Mouse (Mus musculus) kidney, postnatal 0 days (tissue): ENCODE data around the gene Dnah2. TPM values are rescaled to one million over a fixed set of nuclear protein-coding genes. Genes with fewer than 3 reads are reported as not detected.

Experiments used
- ATAC-seq: fragments of 200-750 bp; cut with Nextera tagmentation; replicated peaks from 2 replicates; pipeline ENCODE4 v1.8.0; 2017; ENCODE audit warnings: low read depth, moderate number of reproducible peaks, moderate TSS enrichment, moderate library complexity; ENCODE audit not compliant: low FRiP score
- DNase-seq: peaks from one replicate; pipeline ENCODE4 v3.0.0-alpha.2; 2016; ENCODE audit warnings: low spot score
- H3K27ac ChIP-seq: fragments of 300-500 bp; sonication (generic); 2 replicates; pipeline ENCODE4 v1.5.1; 2014; ENCODE audit warnings: mild to moderate bottlenecking
- H3K27me3 ChIP-seq: fragments of 300-500 bp; sonication (generic); 2 replicates; pipeline ENCODE4 v1.6.1; 2014; ENCODE audit warnings: low read length, mixed read lengths; ENCODE audit not compliant: insufficient read depth
- H3K36me3 ChIP-seq: fragments of 300-500 bp; sonication (generic); 2 replicates; pipeline ENCODE4 v1.6.1; 2014; ENCODE audit warnings: low read length, mixed read lengths; ENCODE audit not compliant: insufficient read depth
- H3K4me1 ChIP-seq: fragments of 300-500 bp; sonication (generic); replicated peaks from 2 replicates; pipeline ENCODE4 v1.6.1; 2014; ENCODE audit warnings: antibody characterized with exemption, low read length, mixed read lengths; ENCODE audit not compliant: insufficient read depth
- H3K4me2 ChIP-seq: fragments of 300-500 bp; sonication (generic); 2 replicates; pipeline ENCODE4 v1.6.1; 2014; ENCODE audit warnings: mild to moderate bottlenecking, low read length, moderate library complexity, mixed read lengths
- H3K4me3 ChIP-seq: fragments of 300-500 bp; sonication (generic); replicated peaks from 2 replicates; pipeline ENCODE4 v1.5.1; 2014; ENCODE audit warnings: low read depth, low read length
- H3K9ac ChIP-seq: fragments of 300-500 bp; sonication (generic); 2 replicates; pipeline ENCODE4 v1.6.1; 2014; ENCODE audit warnings: low read depth, low read length
- H3K9me3 ChIP-seq: fragments of 300-500 bp; sonication (generic); replicated peaks from 2 replicates; pipeline ENCODE4 v1.6.1; 2016; ENCODE audit warnings: low read length, inconsistent platforms, mixed read lengths
- CTCF ChIP-seq: IDR thresholded peaks from 2 replicates; pipeline ENCODE4 v1.5.1; 2016; ENCODE audit warnings: antibody characterized with exemption, low read depth, mild to moderate bottlenecking, moderate library complexity
- WGBS: fragments of 180-500 bp; shearing (Covaris S2); extraction: QIAGEN DNeasy Blood & Tissue Kit; methylation state at CpG from one replicate; pipeline ENCODE4 v1.1.7; 2014; 5-methylcytosine and 5-hydroxymethylcytosine counted together
- polyA plus RNA-seq: library from polyadenylated mRNA; unstranded; fragments of >200 nt; fragmentation: Nextera tagmentation; extraction: Ambion mirVana; gene quantifications from 2 replicates; pipeline ENCODE4 v1.2.1, GENCODE M21; 2015

Dnah2 gene
- polyA plus RNA-seq, 1 experiment from 2014 or later = 0.32 TPM

DNA sequence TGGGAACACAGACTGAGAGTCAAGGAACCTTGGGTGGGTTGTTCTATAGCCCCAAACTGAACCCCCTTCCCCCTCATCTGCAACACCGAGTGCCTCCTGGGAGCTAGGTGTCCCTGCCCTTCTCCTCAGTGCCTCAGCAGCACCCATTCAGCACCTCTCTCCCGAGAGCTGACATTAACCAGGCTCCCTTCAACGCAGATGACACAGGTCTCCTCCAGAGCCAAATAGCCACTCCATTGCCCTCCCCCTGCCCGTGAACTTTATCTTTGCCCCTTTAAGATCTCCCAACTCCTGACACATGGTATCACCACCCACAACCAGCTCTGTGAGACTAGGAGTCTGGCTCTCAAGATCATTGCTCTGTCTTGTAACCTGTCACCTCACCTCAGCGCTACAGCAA is 10.3 kb upstream of the Dnah2 start:
- Histone ChIP-seq H3K36me3 (peaks cover 18% of the 10 kb centered on the region), H3K27me3 (no peaks in the 10 kb centered on the region), H3K4me1 (peaks cover 18% of the 10 kb centered on the region), H3K4me3 (peak overlapping the region; percentile 66), H3K9me3 (no peaks in the 10 kb centered on the region), H3K4me2 (peak overlapping the region; percentile 99), H3K9ac (peak overlapping the region; percentile 72; the same call in 1 of the 2 replicates), H3K27ac (no peak overlapping the region)
- peak; percentile 29 for DNase-seq
- 14% methylated on average over 5 of the region's 5 CpGs for WGBS
- TF ChIP-seq CTCF = no peak
- ATAC-seq = no peak

DNA sequence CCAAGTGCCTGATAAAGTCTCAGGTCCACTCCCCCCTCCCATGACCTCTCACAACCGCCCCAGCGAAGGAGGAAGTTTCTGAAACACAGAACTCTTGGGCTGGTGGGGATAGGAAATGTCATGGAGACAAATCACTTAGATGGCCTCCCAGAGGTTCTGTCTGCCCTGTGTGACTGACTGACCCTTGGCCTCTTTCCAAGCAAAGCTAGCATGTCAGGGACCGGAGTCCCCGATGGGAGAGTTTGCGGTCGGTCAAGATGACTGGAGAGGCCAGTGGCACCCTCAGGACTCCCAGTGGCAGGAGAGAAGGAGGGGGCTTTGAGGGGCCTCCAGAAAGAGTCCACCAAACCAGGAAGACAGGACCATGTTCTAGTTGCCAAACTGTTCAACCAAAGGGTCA is 9.8 kb upstream of the Dnah2 start:
- WGBS = 27% methylated on average over 6 of the region's 6 CpGs
- peaks cover 18% of the 10 kb centered on the region for H3K36me3 ChIP-seq
- DNase-seq (no peak), ATAC-seq (no peak)
- no peaks in the 10 kb centered on the region for H3K9me3 ChIP-seq
- H3K27me3 ChIP-seq = no peaks in the 10 kb centered on the region
- H3K4me1 ChIP-seq = peaks cover 18% of the 10 kb centered on the region
- peak overlapping the region; percentile 66; the same call in 1 of the 2 replicates for H3K4me3 ChIP-seq
- 0 out of 2 replicates have a peak overlapping the region, but pooled peaks have one; percentile 72 for H3K9ac ChIP-seq
- H3K27ac ChIP-seq = no peak overlapping the region
- H3K4me2 ChIP-seq = peak overlapping the region; percentile 99
- TF ChIP-seq CTCF = no peak

DNA sequence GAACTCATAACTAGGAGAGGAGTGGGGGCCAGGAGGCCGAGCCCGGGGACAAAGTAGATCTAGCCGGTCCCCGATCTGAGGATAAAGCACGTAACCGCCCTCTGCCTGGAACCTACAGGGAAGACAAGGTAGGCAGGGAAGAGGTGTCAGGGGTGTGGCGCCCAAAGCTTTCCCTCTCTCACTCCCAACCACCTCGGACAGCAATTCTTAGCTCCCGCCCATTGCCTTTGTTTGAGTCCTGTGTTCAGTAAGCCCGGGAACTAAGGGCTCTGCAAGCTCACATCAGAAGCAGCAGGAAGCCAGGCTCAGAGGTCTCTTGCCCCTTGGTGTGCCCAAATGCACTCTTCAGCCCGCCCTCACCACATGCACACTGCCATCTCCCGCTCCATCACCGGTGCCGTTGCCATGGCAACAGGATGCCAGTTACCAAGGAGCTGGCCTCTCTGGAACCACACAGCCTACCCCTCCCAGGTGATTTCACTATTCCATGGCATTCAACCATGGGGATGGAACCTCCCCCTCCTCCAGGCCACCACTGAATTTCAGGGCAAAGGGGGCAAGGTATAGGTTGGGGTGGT is 8.6 kb upstream of the Dnah2 start:
- DNase-seq (no peak), ATAC-seq (no peak)
- no peak for TF ChIP-seq CTCF
- Histone ChIP-seq H3K27me3 (no peaks in the 10 kb centered on the region), H3K36me3 (peaks cover 8% of the 10 kb centered on the region; the same call in 1 of the 2 replicates), H3K4me3 (no peak overlapping the region), H3K27ac (no peak overlapping the region), H3K9me3 (no peaks in the 10 kb centered on the region), H3K9ac (no peak overlapping the region), H3K4me2 (no peak overlapping the region), H3K4me1 (peaks cover 18% of the 10 kb centered on the region)
- WGBS = 46% methylated on average over 14 of the region's 14 CpGs

DNA sequence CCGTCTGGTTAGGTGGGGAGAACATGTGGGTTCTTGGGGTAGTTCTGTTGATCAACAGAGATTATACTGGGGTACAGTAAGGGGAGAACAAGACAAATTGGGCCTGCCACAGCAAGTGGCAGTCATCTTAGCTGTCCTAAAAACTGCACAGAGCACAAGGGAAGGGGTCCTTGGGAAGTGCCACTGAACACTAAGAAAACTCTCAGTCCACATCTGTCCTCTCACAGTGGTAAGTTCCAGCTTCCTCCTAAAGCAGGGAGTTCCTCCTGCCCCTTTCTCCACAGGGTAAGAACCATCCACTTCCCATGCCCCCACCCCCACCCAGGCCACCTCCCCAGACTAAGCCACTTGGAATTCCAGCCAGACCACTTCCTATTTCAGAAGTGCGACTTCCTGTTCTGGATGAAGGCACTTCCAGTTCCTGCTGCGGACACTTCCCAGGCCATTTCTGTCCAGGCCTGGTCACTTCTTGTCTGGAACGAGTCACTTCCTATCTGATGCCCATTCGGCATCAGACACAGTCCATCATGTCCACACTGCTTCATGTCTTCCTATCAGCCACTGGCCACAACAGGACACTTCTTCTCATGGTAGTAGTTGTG is 5.7 kb upstream of the Dnah2 start:
- H3K4me3 ChIP-seq = no peak overlapping the region
- no peaks in the 10 kb centered on the region for H3K36me3 ChIP-seq
- H3K9me3 ChIP-seq = no peaks in the 10 kb centered on the region
- H3K4me1 ChIP-seq = peaks cover 11% of the 10 kb centered on the region
- H3K4me2 ChIP-seq = no peak overlapping the region
- no peak overlapping the region for H3K27ac ChIP-seq
- H3K9ac ChIP-seq = no peak overlapping the region
- ATAC-seq (no peak), DNase-seq (no peak)
- no peaks in the 10 kb centered on the region for H3K27me3 ChIP-seq
- TF ChIP-seq CTCF = no peak
- WGBS = 77% methylated on average over 5 of the region's 5 CpGs

DNA sequence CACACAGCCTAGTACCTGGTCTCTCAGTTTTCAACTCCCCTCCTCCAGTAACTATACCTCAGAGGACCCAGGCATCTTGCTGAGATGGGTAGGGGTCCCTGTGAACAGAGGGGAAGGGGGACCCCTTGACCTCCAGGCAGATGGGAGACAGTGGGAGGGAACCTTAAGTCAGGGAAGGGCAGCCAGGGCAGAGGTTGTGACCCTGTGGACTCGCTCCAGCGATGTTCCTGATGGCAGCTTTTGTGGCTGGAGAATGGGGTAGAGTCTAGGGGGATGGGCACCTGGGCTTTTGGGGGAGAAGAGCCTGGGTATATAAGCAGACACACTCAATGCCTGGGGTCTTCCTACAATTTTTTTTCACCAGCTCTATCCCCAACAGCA is 4.4 kb upstream of the Dnah2 start:
- no peaks in the 10 kb centered on the region for H3K9me3 ChIP-seq
- DNase-seq = no peak
- H3K36me3 ChIP-seq = no peaks in the 10 kb centered on the region
- H3K4me2 ChIP-seq = no peak overlapping the region
- no peaks in the 10 kb centered on the region; the same call in 1 of the 2 replicates for H3K4me1 ChIP-seq
- H3K27me3 ChIP-seq = no peaks in the 10 kb centered on the region
- H3K27ac ChIP-seq = no peak overlapping the region
- no peak overlapping the region for H3K9ac ChIP-seq
- no peak for TF ChIP-seq CTCF
- WGBS = 15% methylated on average over 2 of the region's 2 CpGs
- ATAC-seq = no peak
- no peak overlapping the region for H3K4me3 ChIP-seq

DNA sequence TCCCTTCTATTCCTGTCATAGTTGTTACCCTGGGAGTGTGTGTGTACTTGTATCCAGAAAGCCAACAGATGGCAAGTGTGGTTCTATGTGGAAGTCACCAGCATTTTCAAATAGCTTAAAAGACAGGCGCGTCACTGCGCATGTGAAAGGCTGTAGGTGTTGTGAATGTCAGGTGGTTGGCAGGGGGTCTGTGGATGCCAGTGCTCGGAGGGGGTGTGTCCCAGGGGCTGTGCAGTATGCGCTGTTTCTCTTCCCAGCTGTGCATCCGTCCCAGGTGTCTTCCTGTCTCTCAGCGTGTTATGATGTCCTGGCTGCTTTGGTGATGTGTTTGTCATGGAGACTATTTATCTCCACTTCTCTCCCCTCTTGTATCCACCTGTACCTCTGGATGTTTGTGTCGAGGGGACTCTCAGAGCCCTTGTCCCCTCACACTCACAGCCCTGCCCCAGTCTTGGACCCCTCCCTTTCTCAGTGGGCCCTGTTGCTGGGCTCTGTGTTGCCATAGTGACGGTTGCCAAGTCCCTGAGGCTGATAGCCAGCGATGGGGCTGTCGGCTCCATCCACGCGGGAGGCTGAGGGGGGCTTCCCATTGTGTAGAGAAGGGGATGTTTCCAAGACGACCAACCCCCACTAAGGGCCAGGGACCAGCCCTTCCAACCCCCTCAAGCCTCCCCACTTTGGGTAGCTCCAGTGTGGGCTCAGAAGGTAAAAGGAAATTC is 3.9 kb upstream of the Dnah2 start:
- H3K9me3 ChIP-seq = no peaks in the 10 kb centered on the region
- no peak overlapping the region for H3K9ac ChIP-seq
- H3K4me2 ChIP-seq = no peak overlapping the region
- no peak overlapping the region for H3K4me3 ChIP-seq
- no peak overlapping the region for H3K27ac ChIP-seq
- ATAC-seq (no peak), DNase-seq (no peak)
- no peaks in the 10 kb centered on the region for H3K36me3 ChIP-seq
- no peak for TF ChIP-seq CTCF
- H3K4me1 ChIP-seq = no peaks in the 10 kb centered on the region; the same call in 1 of the 2 replicates
- 33% methylated on average over 14 of the region's 14 CpGs for WGBS
- H3K27me3 ChIP-seq = no peaks in the 10 kb centered on the region
